Mouse (Mus musculus) gastrocnemius, postnatal 4 days (tissue): ENCODE data around the gene Cfap36. TPM values are rescaled to one million over a fixed set of nuclear protein-coding genes. Genes with fewer than 3 reads are reported as not detected.

Source experiments
- DNase-seq, 2 experiments: peaks; one replicate each; pipeline ENCODE4 v3.0.0; 2021 to 2022; ENCODE audit warnings: low spot score in 2 of 2, mixed read lengths in 2 of 2
- total RNA-seq, 2 experiments: library from RNA; stranded (reverse); gene quantifications; 2 replicates each; pipeline ENCODE4 v1.2.3; 2021

Cfap36 gene
- total RNA-seq, 2 experiments from 2014 or later, result 21.9 to 27.0 TPM

DNA sequence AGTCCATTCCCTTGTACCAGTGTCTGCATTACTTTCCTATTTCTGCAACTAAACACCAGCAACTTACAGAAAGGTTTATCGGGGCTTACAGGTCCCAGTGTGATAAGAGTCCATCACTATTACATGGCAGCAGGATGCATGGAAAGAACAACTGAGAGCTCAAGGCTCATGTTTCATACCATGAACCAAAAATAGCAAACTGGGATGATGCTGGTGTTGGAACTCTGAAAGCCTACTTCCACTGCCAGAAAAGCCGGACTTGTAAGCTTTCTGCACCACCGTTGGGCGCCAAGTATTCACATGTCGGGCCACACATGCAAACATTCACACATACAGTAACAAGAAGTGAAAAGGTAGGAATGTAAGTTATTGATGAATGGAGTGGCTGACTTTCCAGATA is 65.5 kb downstream of the Cfap36 start:
- DNase-seq, result no peak

DNA sequence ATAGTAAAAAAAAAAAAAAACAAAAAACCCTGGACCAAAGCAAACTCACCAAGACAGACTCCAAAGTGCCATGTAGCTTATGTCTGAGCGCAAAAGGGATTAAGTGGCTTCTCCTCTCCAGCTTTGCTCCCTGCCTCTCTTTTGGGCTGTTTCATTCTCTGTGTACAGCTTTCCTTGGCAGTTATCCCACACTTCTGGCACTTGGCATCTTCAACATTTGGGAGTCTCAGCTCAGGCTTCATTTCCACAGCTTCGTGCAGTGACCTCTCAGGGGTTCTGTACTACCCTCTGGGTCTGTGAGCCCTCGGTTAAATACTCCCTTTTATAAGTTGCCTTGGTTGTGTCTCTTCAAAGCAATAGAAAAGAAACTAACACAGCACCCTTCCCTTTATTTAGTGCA is 66.6 kb downstream of the Cfap36 start:
- peak in 1 of 2 experiments; percentile 14 for DNase-seq

DNA sequence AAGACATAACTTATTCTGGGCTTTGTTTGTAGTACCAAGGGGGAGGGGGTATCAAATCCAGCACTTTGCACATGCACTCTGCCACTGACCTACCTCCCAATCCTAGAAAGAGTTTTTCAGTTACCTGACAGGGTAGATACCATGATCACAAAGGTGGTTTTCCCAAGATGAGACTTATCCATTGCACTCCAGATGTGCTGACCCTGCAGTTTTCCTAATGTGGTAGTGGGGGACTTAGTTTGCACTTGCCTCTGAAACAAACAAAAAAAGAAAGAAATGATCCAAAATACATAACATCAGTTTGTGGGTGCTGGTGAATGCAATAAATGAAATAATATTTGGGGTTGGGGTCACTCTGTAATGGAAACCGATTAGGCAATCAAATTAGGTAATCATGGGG is 67.9 kb downstream of the Cfap36 start:
- no peak for DNase-seq

DNA sequence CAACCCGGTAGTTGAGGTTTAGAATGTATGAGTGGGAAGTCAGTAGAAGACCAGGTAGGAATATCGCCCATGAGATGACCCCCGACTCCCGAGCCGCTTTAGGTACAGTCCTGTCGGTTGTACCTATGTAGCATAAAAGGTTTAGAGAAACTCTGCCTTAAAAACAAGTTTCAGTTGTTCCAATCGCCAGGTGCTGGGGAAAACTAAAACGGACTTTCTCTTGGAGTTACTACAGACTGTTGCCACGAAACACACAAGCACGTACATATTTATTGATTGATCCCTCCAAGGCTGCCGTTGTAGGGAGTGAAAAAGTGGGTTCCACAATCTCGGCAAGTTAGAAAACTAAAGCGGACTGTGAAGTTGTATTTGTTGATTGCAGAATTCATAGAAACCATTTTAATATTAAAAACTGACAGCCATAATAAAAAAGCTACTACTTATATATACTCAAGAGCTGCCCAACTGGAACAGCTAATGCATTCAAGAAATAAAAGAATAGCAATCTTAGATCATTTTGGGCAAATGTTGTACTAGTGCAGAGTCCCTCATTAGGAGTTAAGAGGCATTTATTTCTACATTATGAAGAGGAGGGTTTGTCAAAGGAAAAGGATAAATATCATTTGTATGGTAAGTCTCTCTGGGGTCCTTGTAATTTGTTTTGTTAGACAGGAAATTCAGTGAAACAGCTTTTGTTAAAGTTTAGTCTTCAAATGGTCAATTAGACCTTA is 73.3 kb downstream of the Cfap36 start:
- DNase-seq, result no peak

DNA sequence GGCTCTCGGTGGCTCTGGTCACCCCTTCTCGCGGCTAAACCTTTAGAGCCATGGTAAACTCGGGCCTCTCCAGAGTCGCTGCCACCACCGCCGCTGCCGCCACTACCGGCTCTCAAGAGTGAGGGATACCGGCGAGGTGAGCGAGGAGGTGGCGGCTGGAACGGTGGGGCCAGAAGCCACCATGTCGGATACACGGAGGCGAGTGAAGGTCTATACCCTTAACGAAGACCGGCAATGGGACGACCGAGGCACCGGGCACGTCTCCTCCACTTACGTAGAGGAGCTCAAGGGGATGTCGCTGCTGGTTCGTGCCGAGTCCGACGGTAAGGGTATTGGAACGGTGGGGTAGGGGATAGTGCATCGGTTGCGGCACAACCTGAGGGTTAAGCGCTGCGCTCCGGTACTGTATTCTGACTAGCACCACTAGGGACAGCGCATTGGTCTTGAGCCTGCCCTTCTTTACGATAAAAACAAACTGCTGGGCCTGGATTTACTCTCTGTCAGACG is 74.0 kb downstream of the Cfap36 start:
- peak; percentile 20 to 52 for DNase-seq

DNA sequence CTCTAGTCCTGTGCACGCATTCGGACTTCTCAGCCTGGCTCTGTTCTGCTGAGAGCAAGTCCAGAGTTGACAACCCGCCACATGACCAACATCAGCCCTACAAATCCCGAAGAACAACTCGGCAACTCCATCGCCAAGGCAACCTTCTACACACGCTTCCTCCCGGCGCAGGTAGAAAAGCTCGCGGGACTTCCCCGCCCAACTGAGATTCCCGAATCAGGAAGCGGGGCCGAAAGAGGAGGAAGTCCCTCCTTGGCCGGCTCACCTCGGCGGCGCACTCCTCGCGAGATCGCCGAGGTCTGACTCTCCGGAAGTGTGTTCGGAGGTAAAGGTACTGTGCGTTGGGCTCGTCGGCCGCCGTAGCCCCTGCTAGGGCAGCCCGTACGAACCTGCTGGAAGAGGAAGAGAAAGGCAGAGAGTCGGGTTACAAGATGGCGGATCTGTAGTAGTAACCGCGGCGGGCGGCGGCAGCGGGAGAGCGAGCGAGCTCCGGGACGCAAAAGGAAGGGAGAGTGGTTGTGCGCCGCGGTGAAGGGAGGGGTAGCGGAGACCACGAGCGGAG is 74.6 kb downstream of the Cfap36 start, which contains the start of gene Ppp4r3b:
Gene Ppp4r3b, plus strand, starts transcription at position 328 of the 562 bp plus-strand sequence.
- peak; percentile 84 to 95 for DNase-seq

DNA sequence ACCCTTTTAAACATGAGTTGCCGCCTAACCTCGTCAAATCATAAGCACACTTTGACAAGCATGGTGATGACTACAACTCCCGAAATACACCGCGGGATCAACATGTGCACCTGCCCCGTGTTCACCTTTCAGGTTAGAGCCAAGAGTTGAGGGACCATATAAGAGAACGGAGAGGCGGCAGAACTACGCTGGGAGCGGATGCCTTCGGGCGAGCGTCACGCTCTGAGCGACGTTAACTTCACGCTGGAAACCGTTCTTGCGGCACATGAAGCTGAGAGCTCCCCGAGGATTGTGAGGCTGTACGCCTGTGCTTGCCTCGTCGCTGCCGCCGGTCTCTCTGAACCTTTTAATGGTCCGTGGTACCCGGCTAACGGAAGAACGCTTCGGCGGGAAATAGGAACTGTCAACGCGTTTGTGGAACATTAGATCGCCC is 75.2 kb downstream of the Cfap36 start:
- peak; percentile 15 for DNase-seq

Other genes starting within 250 kb of the Cfap36 start
- gene Pnpt1, start 116.7 kb downstream of the Cfap36 start, total RNA-seq, result 10 to 100 TPM; 17.2 to 20.0 TPM
- gene Ppp4r3b, start 74.5 kb downstream of the Cfap36 start, total RNA-seq, result 10 to 100 TPM; 40.5 to 42.3 TPM
- 10 to 100 TPM; 24.4 to 26.9 TPM for gene Ccdc88a, start 126.2 kb upstream of the Cfap36 start, total RNA-seq